Mouse (Mus musculus) ES-Bruce4 (cell line): Measurements from ENCODE around the gene Ppa1.

ENCODE experiments used
- CTCF ChIP-seq: IDR thresholded peaks from one replicate; pipeline ENCODE4 v1.8.1; 2011; ENCODE audit warnings: low read depth, low read length
- POLR2A ChIP-seq: IDR thresholded peaks from one replicate; pipeline ENCODE4 v1.8.1; 2011; ENCODE audit warnings: low read length; ENCODE audit not compliant: insufficient read depth

DNA sequence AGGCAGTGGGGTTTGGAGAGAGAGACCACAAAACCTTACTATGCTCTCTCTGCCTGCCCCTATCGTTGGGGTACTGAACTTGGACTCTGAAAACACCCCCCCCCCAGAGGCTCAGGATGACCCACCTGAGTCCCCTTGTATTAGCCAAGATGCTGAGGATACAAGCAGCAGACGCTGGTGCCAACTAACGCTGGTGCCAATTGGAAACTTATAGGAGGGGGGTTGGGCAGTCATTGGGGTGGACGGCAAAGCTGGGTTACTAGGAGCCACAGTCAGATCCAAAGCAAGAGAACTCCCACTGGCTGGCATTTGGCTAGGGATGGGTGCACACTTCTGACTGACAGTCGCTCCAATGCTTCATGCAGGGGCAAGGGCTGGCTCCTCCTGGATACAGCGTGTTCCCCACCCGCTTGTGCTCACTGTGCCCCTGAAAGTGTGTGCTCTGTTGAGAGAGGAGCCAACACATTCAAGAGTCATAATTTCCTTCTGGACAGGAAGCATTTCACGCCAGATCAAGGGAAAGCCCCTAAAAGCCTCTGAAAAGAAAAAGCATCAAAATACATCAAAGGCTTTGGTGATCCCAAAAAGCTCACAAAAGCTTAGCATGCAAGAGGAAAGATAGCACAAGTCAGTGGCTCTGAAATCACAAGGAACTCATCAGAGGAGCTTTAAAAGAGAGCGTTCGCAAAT, 43.8 kb upstream of the Ppa1 start:
- TF ChIP-seq CTCF (no peak), POLR2A (no peak)
